Mouse (Mus musculus): ENCODE measurements around the gene Maea. TPM values are rescaled to one million over a fixed set of nuclear protein-coding genes. Genes with fewer than 3 reads are reported as not detected.
A peak's percentile ranks its signal among the peaks of the same experiment; 100 is the strongest.
"Not testable (repeated sequence)": the region's sequence is repeated elsewhere in the genome, so short reads cannot be mapped to it uniquely, and the experiment has no call there.

Maea gene
- 154 and 163 TPM in 2 replicates for polyA plus RNA-seq (2016; fragmentation: Nextera tagmentation; extraction: Ambion mirVana)

DNA sequence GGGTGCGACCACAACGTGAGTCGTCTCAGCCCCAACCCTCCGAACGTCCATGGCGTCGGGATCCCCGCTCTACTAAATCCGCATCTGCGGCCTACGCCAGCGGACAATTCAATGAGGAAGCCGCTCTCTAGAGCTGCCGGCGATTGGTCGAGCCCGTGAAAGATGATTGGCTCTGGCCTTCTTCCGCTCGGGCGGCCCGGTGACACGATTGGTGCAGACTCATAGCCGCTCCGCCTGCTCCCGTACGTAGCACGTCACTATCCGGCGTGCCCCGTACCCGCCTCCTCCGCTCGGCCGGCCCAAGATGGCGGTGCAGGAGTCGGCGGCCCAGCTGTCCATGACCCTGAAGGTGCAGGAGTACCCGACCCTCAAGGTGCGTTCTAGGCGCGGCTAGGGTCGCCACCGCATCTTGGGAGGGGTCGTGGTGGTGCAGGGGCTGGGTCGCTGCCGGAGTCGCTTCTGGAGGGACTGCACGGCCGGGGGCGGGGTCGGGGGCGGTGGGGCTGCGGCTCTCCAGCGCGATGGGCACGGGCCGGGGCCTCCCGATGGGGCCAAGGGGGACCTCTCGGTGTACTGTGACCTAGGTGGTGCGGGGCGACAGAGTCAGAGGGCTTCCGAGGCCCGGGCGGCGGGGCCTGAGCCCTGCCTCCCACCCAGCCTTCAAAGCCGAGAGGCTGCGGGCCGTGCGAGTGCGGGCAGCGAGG lies at the start of gene Maea:
TSS of gene Maea (plus strand) at position 237 of the 704 bp plus-strand sequence.
- under 1% methylated on average over 71 of the region's 71 CpGs for WGBS

DNA sequence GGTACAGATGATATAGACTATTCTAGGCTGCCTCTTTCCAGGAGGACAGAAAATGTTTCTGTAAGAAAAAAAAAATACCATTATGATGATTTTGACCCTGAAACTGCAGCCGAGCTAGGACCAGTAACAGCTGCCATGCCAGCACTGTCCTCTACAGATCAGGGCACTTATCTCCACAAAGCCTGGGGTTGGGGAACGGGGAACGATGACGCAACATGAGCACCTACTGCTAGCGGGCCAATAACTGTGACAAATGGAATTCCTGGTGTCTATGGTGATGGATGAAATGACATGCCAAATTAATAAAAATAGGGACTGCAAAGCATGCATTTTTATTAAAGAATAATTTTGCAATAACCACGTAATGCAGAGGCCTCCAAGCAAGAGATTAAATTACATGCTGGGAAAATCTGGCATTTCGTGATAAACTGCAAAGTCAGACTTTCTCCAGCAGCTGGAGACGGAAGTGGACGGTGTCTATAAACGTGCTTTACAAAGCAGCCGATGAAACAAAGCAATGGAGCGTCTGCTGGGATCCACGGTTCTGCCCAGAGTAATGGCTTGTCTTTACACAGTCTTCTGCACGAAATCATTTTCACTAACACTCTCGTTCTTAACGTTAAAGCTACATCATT lies 41.4 kb upstream of the Maea start:
- H3K4me1 ChIP-seq, result 0 out of 2 replicates have a peak, but pooled peaks cover 11% of the 10 kb centered on the region
- DNase-seq (ENCODE audit: low spot score), result no peak
- 76% methylated on average over 16 of the region's 16 CpGs for WGBS
- H3K4me3 ChIP-seq, result no peak overlapping the region
- H3K27ac ChIP-seq (replicated peaks), result no peak overlapping the region
- no peaks in the 10 kb centered on the region for H3K36me3 ChIP-seq (replicated peaks)
- H3K9me3 ChIP-seq, result no peaks in the 10 kb centered on the region
- 0 out of 2 replicates have a peak, but pooled peaks cover 8% of the 10 kb centered on the region for H3K27me3 ChIP-seq (replicated peaks; ENCODE audit: low read depth, poor library complexity, severe bottlenecking)

More for the DNA sequence above, at the start of gene Maea:
- Histone ChIP-seq H3K4me3 (peak within 1 kb of the TSS; percentile 100), H3K4me1 (peaks cover 18% of the 10 kb centered on the region), H3K9me3 (peaks cover 14% of the 10 kb centered on the region; the same call in 1 of the 2 replicates), H3K27ac (replicated peaks) (peak within 1 kb of the TSS; percentile 95), H3K36me3 (replicated peaks) (peaks cover 28% of the 10 kb centered on the region), H3K27me3 (replicated peaks; ENCODE audit: low read depth, poor library complexity, severe bottlenecking) (no peaks in the 10 kb centered on the region)
- DNase-seq (ENCODE audit: low spot score), result peak; percentile 97

DNA sequence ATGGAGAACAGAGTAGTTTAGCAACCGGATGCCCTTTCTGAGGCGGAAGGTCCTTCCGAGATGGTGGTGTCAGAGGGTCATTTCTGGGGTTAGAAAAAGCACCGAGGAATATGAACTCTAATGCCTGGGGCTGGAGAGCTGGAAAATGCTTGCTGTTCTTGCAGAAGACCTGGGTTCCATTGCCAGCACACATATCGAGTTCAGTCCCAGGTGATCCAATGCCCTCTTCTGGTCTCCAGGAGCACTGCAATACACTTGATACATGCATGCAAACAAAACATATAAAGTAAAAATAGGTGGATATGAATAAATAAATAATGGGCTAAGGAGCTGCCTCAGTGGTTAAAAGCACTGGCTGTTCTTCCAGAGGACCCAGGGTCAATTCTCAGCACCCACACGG lies 38.1 kb upstream of the Maea start:
- Histone ChIP-seq H3K9me3 (no peaks in the 10 kb centered on the region), H3K27ac (replicated peaks) (no peak overlapping the region), H3K27me3 (replicated peaks; ENCODE audit: low read depth, poor library complexity, severe bottlenecking) (0 out of 2 replicates have a peak, but pooled peaks cover 4% of the 10 kb centered on the region), H3K4me1 (0 out of 2 replicates have a peak, but pooled peaks cover 3% of the 10 kb centered on the region), H3K36me3 (replicated peaks) (no peaks in the 10 kb centered on the region), H3K4me3 (no peak overlapping the region)
- no peak for DNase-seq (ENCODE audit: low spot score)
- WGBS, result 68% methylated on average over 6 of the region's 6 CpGs

- Histone ChIP-seq H3K27me3 (replicated peaks; ENCODE audit: low read depth, poor library complexity, severe bottlenecking) (no peaks in the 10 kb centered on the region), H3K36me3 (replicated peaks) (no peaks in the 10 kb centered on the region), H3K9me3 (no peaks in the 10 kb centered on the region), H3K27ac (replicated peaks) (no peak overlapping the region), H3K4me1 (no peaks in the 10 kb centered on the region), H3K4me3 (no peak overlapping the region)
- WGBS, result 84% methylated on average over 2 of the region's 2 CpGs
- no peak for DNase-seq (ENCODE audit: low spot score)
These were observed 33.5 kb upstream of the Maea start for GRCm38 (mm10) chr5:33301801-33302200.

DNA sequence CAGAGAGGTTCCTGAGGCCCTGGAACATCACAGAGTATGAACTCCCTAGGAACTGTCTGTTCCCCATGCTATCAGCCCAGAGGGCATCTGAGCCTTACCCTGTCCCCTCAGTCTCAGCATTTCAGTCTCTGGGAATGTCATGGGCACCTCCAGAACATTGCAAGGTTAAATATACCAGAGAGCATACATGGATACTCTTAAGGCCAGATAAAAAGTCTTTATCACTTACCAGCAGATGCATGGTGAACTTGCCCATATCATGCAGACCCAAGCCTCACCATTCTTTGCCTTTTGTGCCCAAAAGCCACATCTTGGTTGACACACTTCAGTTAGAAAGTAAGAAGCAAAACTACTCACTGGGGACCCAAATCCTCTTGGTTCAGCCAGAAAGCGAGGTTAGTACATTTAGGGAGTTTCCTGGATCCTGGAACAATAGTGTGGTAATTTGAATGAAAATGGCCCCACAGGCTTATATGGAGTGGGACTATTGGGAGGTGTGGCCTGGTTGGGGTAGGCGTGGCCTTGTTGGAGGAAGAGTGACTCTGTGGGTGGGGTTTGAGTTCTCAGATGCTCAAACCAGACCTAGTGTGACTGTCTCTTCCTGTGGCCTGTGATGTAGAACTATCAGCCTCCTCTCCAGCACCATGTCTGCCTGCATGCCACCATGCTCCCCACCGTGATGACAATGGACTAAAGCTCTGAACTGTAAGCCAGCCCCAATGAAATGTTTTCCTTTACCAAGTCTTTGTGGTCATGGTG lies 24.4 kb upstream of the Maea start:
- no peak overlapping the region for H3K27ac ChIP-seq (replicated peaks)
- whole genome bisulfite sequencing, result 71% methylated on average over 3 of the region's 3 CpGs
- H3K36me3 ChIP-seq (replicated peaks), result no peaks in the 10 kb centered on the region
- H3K4me3 ChIP-seq, result no peak overlapping the region
- DNase-seq (ENCODE audit: low spot score), result no peak
- H3K4me1 ChIP-seq, result no peaks in the 10 kb centered on the region
- H3K9me3 ChIP-seq, result no peaks in the 10 kb centered on the region
- H3K27me3 ChIP-seq (replicated peaks; ENCODE audit: low read depth, poor library complexity, severe bottlenecking), result no peaks in the 10 kb centered on the region

- Histone ChIP-seq H3K9me3 (no peaks in the 10 kb centered on the region), H3K27me3 (replicated peaks; ENCODE audit: low read depth, poor library complexity, severe bottlenecking) (no peaks in the 10 kb centered on the region), H3K36me3 (replicated peaks) (no peaks in the 10 kb centered on the region), H3K27ac (replicated peaks) (no peak overlapping the region), H3K4me1 (no peaks in the 10 kb centered on the region), H3K4me3 (no peak overlapping the region)
- 84% methylated on average over 7 of the region's 7 CpGs for WGBS
- no peak for DNase-seq (ENCODE audit: low spot score)
These were observed 23.1 kb upstream of the Maea start for GRCm38 (mm10) chr5:33312192-33312591.

DNA sequence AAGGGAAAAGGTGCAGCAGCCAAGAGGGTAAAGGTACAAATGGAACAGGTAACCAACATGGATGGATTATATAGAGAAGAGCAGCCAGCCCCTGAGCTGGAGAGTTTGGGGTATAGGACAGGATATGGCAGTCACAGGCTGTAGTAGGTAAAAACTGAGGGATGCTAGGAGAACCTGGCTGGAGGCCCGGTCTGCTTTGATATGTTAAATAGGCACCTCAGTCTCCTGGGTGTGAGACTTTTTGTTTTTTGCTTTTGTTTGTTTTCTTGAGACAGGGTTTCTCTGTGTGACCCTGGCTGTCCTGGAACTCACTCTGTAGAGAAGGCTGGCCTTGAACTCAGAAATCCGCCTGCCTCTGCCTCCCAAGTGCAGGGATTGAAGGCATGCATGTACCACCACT lies 10.8 kb upstream of the Maea start:
- Histone ChIP-seq H3K36me3 (replicated peaks) (no peaks in the 10 kb centered on the region), H3K27ac (replicated peaks) (no peak overlapping the region), H3K4me3 (no peak overlapping the region), H3K9me3 (0 out of 2 replicates have a peak, but pooled peaks cover 3% of the 10 kb centered on the region), H3K4me1 (no peaks in the 10 kb centered on the region), H3K27me3 (replicated peaks; ENCODE audit: low read depth, poor library complexity, severe bottlenecking) (no peaks in the 10 kb centered on the region)
- WGBS, result 41% methylated on average over 2 of the region's 2 CpGs
- DNase-seq (ENCODE audit: low spot score), result no peak

- no peaks in the 10 kb centered on the region for H3K27me3 ChIP-seq (replicated peaks; ENCODE audit: low read depth, poor library complexity, severe bottlenecking)
- H3K4me1 ChIP-seq, result peaks cover 18% of the 10 kb centered on the region
- H3K9me3 ChIP-seq, result peaks cover 14% of the 10 kb centered on the region; the same call in 1 of the 2 replicates
- H3K36me3 ChIP-seq (replicated peaks), result peaks cover 20% of the 10 kb centered on the region
- WGBS, result 27% methylated on average over 18 of the region's 18 CpGs
- H3K4me3 ChIP-seq, result peak overlapping the region; percentile 100
- no peak for DNase-seq (ENCODE audit: low spot score)
- H3K27ac ChIP-seq (replicated peaks), result peak overlapping the region; percentile 95
These were observed 682 bp upstream of the Maea start for GRCm38 (mm10) chr5:33334381-33335272.

- peaks cover 14% of the 10 kb centered on the region; the same call in 1 of the 2 replicates for H3K9me3 ChIP-seq
- H3K4me3 ChIP-seq, result peak overlapping the region; percentile 100
- WGBS, result under 1% methylated on average over 31 of the region's 31 CpGs
- H3K4me1 ChIP-seq, result peaks cover 18% of the 10 kb centered on the region
- H3K27me3 ChIP-seq (replicated peaks; ENCODE audit: low read depth, poor library complexity, severe bottlenecking), result no peaks in the 10 kb centered on the region
- H3K36me3 ChIP-seq (replicated peaks), result peaks cover 29% of the 10 kb centered on the region
- H3K27ac ChIP-seq (replicated peaks), result peak overlapping the region; percentile 95
- peak; percentile 66 for DNase-seq (ENCODE audit: low spot score)
These were observed 660 bp downstream of the Maea start for GRCm38 (mm10) chr5:33335977-33336360.

GRCm38 (mm10) chr5:33337206-33337605 lies 1.9 kb downstream of the Maea start:
- Histone ChIP-seq H3K4me3 (peak overlapping the region; percentile 100; the same call in 1 of the 2 replicates), H3K9me3 (peaks cover 14% of the 10 kb centered on the region; the same call in 1 of the 2 replicates), H3K27me3 (replicated peaks; ENCODE audit: low read depth, poor library complexity, severe bottlenecking) (no peaks in the 10 kb centered on the region), H3K4me1 (peaks cover 18% of the 10 kb centered on the region), H3K27ac (replicated peaks) (no peak overlapping the region), H3K36me3 (replicated peaks) (peaks cover 41% of the 10 kb centered on the region)
- no peak for DNase-seq (ENCODE audit: low spot score)
- WGBS, result 81% methylated on average over 8 of the region's 8 CpGs

DNA sequence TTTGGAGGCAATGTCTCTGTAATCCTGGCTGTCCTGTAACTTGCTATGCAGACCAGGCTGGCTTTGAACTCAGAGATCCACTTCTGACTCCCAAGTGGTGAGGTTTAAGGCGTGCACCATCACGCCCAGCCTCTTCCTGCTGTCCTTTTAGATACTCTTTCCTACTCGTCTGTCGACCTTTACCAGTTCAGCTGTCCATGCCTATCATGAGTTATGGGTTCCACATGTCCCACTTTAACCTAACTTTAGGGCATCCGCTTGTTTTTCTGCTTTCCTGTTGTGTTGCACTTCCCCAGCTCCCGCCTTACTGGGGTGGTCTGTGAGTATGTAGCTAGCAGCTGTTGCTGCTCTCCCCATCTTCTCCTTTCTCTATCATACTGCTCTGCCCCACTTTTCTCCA lies 5.9 kb downstream of the Maea start:
- H3K4me3 ChIP-seq, result no peak overlapping the region
- DNase-seq (ENCODE audit: low spot score), result no peak
- H3K4me1 ChIP-seq, result peaks cover 14% of the 10 kb centered on the region
- no peaks in the 10 kb centered on the region for H3K27me3 ChIP-seq (replicated peaks; ENCODE audit: low read depth, poor library complexity, severe bottlenecking)
- H3K36me3 ChIP-seq (replicated peaks), result peaks cover 66% of the 10 kb centered on the region
- no peak overlapping the region for H3K27ac ChIP-seq (replicated peaks)
- no peaks in the 10 kb centered on the region for H3K9me3 ChIP-seq
- WGBS, result 85% methylated on average over 6 of the region's 6 CpGs

- not testable (repeated sequence) for H3K9me3 ChIP-seq; H3K4me3 ChIP-seq; DNase-seq (ENCODE audit: low spot score); H3K27me3 ChIP-seq (replicated peaks; ENCODE audit: low read depth, poor library complexity, severe bottlenecking); H3K27ac ChIP-seq (replicated peaks); H3K4me1 ChIP-seq
- 75% methylated on average over 3 of the region's 3 CpGs for WGBS
- peaks cover 71% of the 10 kb centered on the region for H3K36me3 ChIP-seq (replicated peaks)
These were observed 6.9 kb downstream of the Maea start for GRCm38 (mm10) chr5:33342248-33342647.

Data from embryonic facial prominence, embryonic 10.5 days (tissue).